Mouse (Mus musculus): ENCODE measurements at regions not wholly inside any gene's neighbourhood (a gene's known extent, or its start where the extent isn't known, plus 50 kb on each side); places are given as distances from the start of the nearest gene placed in this dataset.
A peak's percentile ranks its signal among the peaks of the same experiment; 100 is the strongest.

- no peak for DNase-seq (ENCODE audit: low spot score in 2 of 2)
Observed at GRCm38 (mm10) chr17:9484098-9484497, 62.2 kb downstream of the Gm17728 start.

DNA sequence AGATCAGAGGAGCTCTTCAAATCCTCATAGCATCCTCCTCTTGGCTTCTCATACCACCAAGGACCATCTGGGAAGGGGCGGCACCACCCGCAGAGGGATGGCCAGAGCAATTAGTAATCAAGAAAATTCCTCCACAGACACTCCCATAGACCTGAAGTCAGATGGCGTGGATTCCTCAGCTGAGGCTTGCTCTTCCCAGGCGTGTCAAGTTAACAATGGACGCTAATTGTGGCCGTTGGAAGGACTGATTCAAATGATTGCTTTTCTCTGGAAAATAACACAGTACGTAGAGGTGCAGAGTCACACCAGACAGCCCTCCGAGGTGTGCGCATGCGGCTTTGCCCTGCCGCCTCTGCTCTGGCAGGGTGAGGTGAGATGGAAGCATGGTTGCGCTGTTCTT, 62.7 kb downstream of the Gm17728 start:
- no peak for DNase-seq (ENCODE audit: low spot score in 2 of 2)

DNA sequence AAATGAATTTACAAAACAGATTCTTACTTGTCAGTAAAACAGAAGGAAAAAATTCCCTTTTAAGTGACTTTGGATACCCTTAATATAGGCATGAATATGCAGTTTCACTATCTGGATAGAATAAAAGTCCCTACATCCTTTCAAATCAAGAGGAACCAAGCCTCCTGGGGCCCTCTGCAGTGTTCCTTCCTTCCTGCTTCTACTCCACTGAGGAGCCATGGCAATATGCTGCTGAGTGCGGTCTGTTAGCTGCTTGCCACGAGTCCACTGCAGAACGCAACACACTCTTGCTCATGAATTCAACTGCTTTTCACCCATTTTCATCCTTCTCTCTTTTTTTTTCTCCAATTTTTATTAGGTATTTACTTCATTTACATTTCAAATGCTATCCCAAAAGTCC, 107.5 kb downstream of the Gm17728 start:
- no peak for DNase-seq (ENCODE audit: low spot score in 2 of 2)

DNA sequence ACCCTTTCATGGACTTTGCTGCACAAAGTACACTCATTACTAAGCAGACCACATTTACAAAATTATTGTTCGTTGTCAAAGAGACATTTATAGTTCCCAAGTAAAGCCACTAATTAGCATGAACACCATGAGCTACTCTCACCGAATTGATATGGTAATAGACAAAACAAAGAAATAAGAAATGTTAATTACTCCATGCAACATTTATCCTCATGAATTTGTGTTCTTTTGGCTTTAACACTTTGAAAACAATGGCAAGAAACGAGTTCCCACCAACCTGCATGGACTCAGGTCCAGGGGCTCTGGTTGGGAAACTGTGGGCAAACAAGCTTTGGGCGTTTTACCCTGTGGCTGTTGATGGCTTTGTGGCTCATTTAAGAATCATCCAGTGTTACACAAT, 114.2 kb downstream of the Gm17728 start:
- no peak for DNase-seq (ENCODE audit: low spot score in 2 of 2)

- DNase-seq (ENCODE audit: low spot score in 2 of 2) = no peak
Observed at GRCm38 (mm10) chr17:9538371-9538770, 116.5 kb downstream of the Gm17728 start.

- DNase-seq (ENCODE audit: low spot score in 2 of 2) = no peak
Observed at GRCm38 (mm10) chr17:9540156-9540555, 118.3 kb downstream of the Gm17728 start.

DNA sequence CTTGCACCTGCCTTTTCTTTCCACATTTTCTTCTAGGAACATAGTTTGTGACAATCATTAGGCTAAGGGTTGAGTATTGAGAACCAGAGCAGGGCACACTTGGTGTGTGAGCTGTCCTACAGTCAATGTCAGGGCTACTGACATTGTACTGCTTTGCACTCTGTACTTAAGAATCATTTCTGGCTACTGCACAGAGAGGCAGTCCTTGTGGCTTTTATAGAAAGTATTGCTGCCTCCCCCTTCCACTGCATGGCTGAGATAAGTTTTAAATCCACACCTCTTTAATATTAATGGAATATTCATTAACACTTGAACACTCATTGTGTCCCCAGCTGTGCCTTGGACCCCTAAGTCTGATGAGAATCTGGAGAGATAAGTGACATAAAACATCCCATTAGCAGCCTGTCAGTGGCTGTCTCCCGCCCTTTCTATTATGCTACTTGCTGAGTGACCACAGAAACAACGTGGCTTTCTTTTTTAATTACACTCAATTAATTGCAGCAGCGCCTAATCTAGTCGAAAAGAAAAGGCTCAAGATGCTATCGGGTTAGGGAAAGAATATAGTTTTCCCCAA, 121.5 kb downstream of the Gm17728 start:
- no peak for DNase-seq (ENCODE audit: low spot score in 2 of 2)

GRCm38 (mm10) chr17:9557544-9557943, 112.0 kb downstream of the Pabpc6 start:
- DNase-seq (ENCODE audit: low spot score in 2 of 2) = no peak

DNA sequence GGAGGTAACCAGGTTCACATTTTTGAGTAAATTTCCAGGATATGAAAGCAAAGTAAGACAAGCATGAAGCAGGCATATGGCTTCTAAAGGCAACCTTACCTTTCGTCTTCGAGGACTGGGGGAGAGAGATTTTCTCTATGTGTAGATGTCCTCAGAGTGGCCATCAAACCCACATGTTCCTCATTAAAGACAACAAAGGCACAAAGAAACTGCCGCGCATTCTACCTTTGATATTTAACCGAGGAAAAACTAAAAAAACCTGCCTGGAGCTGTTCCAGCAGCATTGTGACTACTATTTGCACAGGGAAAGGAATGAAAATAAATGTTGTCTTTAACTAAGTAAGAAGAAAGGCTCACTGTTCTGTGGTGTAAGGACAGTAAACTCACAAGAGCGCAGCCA, 102.7 kb downstream of the Pabpc6 start:
- no peak for DNase-seq (ENCODE audit: low spot score in 2 of 2)

DNA sequence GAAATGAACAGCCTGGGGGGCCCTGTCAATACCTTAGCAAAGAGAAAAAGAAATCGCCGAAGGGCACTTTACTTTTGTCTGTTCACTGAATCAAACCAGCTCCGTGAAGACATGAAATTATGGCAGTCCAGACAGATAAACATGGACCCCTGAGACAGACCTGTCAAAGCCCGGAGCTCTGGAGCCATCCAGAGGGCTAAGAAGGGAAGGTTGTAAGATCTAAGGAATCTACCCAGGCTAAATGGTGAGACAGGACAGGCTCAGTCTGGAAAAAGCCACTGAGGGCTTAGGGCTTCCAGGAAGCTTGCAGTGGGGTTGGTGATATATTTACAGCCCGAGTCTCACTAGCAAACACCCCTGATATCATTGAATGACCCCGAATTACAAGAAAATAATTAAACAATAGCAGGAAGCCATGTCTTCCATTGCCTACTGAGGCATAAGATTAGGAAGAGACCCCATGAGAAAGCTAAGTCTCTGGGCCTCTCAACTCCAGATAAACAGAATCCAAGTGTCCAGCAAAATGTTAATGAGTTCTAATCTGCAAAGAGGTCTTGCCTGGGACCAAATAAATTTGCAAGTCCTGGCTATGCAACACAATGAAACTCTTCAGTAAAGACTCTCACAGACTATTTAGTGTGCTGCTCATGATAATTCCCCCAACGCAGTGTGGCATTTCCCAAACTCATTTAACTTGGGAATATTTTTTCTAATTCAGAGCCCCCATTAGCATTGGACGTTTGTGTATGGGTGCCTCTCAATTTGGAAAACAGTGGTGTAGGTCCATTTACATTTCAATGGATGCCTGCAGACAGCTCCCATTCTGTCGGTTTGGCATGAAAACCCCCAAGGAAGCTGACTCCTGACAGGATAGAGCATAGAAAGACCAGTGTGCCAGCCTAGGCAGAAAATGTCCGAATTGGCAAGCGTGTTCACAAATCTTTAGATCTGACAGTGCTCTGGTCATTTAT, 89.8 kb downstream of the Pabpc6 start:
- DNase-seq (ENCODE audit: low spot score in 2 of 2) = peak; percentile 8 to 54

- no peak for DNase-seq (ENCODE audit: low spot score in 2 of 2)
Observed at GRCm38 (mm10) chr17:9598131-9598530, 71.4 kb downstream of the Pabpc6 start.

DNA sequence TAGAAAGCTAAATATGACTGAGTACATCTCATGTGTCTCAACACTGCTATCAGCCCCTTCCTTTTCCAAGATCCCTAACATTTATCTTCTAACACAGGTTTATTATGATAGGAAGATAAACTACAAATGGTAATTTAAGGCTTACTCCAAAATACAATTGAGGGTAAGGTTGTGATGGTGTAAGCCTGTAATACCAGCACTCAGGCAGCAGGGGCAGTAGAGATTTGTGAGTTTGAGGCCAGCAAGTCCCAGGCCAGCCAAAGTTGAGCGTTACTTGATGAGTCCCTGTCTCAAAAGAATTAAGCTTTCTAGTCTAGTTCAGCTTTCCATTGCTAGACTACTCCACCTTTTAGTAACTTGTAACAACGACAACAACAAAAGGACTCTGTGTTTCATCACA, 69.1 kb downstream of the Pabpc6 start:
- DNase-seq (ENCODE audit: low spot score in 2 of 2) = no peak

Data from layer of hippocampus, adult 18-20 months (tissue).